ENCODE assay signal across 35 mouse cellular contexts in the genomic region with DNA sequence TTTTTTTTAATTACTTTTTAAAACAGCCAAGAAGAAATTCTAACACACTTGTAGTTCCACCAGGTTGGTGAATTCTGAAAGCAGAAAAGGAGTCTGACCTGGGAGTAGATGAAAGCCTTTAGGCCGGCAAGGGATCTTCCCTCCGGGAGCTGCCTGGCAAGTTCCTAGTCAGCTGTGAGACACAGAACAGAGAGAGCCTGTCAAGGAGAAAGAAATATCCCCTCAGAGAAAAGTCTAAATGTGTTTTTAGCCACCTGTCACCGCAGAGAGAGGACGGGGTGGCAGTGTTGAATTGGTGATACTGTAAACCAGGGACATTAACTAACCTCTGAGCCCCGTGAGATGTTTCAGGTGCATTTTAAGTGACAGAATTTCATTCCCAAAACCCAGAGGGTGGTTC.
"Had no signal": no experiment of that assay in that cellular context is flagged by ENCODE, and none has a peak within 500 bp of the region (broad histone marks: within the 10 kb centered on the region; RNA-seq: fewer than 3 reads in every experiment).

No protein-coding gene starts in this region.

- H3K9ac ChIP-seq: heart, embryonic 12.5 days; heart, embryonic 13.5 days; heart, embryonic 15.5 days; hindbrain, embryonic 12.5 days; hindbrain, embryonic 13.5 days; hindbrain, embryonic 14.5 days; hindbrain, embryonic 15.5 days; intestine, embryonic 15.5 days; kidney, embryonic 15.5 days had no signal

- DNase-seq: heart, postnatal 10 days; heart, postnatal 14 days; heart, postnatal 36 days; heart, postnatal 4 days; kidney, adult 11 months; kidney, adult 18-20 months; kidney, adult 2 months; kidney, adult 8-10 months; kidney, adult 9 months; kidney, postnatal 10 days; kidney, postnatal 14 days; kidney, postnatal 25 days; kidney, postnatal 36 days; kidney, postnatal 4 days; layer of hippocampus, adult 9-11 months; layer of hippocampus, postnatal 36 days had no signal

- H3K27me3 ChIP-seq: heart, embryonic 12.5 days; heart, embryonic 13.5 days; heart, embryonic 15.5 days; hindbrain, embryonic 12.5 days; hindbrain, embryonic 13.5 days; hindbrain, embryonic 15.5 days; intestine, embryonic 15.5 days; kidney, embryonic 15.5 days had no signal

- H3K27ac ChIP-seq: heart, embryonic 10.5 days; heart, embryonic 13.5 days; heart, embryonic 15.5 days; hindbrain, embryonic 10.5 days; hindbrain, embryonic 12.5 days; hindbrain, embryonic 13.5 days; hindbrain, embryonic 14.5 days; hindbrain, embryonic 15.5 days; hindbrain, postnatal 0 days; intestine, embryonic 15.5 days; kidney, embryonic 15.5 days; kidney, postnatal 0 days; layer of hippocampus, adult 2 months had no signal

- H3K4me3 ChIP-seq: heart, embryonic 10.5 days; heart, embryonic 12.5 days; heart, embryonic 13.5 days; heart, embryonic 15.5 days; hindbrain, embryonic 10.5 days; hindbrain, embryonic 12.5 days; hindbrain, embryonic 13.5 days; hindbrain, embryonic 15.5 days; intestine, embryonic 15.5 days; kidney, embryonic 15.5 days; layer of hippocampus, adult 2 months had no signal

- H3K4me2 ChIP-seq: heart, embryonic 11.5 days; heart, embryonic 12.5 days; heart, embryonic 13.5 days; heart, embryonic 15.5 days; hindbrain, embryonic 12.5 days; hindbrain, embryonic 13.5 days; hindbrain, embryonic 14.5 days; hindbrain, embryonic 15.5 days; intestine, embryonic 15.5 days; kidney, embryonic 15.5 days had no signal

- H3K9me3 ChIP-seq: heart, embryonic 10.5 days; heart, embryonic 12.5 days; heart, embryonic 13.5 days; heart, embryonic 15.5 days; hindbrain, embryonic 10.5 days; hindbrain, embryonic 12.5 days; hindbrain, embryonic 13.5 days; hindbrain, embryonic 15.5 days; intestine, embryonic 15.5 days; kidney, embryonic 15.5 days had no signal

- ATAC-seq: hindbrain, embryonic 16.5 days; hindbrain, postnatal 0 days; inflammation-experienced regulatory T-cells, adult 6 months; intestine, embryonic 15.5 days; intestine, embryonic 16.5 days; intestine, postnatal 0 days had no signal

- H3K36me3 ChIP-seq: heart, embryonic 10.5 days; heart, embryonic 12.5 days; heart, embryonic 13.5 days; heart, embryonic 15.5 days; hindbrain, embryonic 10.5 days; hindbrain, embryonic 12.5 days; hindbrain, embryonic 13.5 days; hindbrain, embryonic 15.5 days; intestine, embryonic 15.5 days; kidney, embryonic 15.5 days had no signal

- H3K4me1 ChIP-seq: heart, embryonic 10.5 days; heart, embryonic 12.5 days; heart, embryonic 13.5 days; heart, embryonic 15.5 days; hindbrain, embryonic 10.5 days; hindbrain, embryonic 12.5 days; hindbrain, embryonic 13.5 days; hindbrain, embryonic 15.5 days; intestine, embryonic 15.5 days; kidney, embryonic 15.5 days had no signal
